Mouse (Mus musculus): Measurements from ENCODE around the gene Olfr1381.
"Not testable (repeated sequence)": the region's sequence is repeated elsewhere in the genome, so short reads cannot be mapped to it uniquely, and the experiment has no call there.

DNA sequence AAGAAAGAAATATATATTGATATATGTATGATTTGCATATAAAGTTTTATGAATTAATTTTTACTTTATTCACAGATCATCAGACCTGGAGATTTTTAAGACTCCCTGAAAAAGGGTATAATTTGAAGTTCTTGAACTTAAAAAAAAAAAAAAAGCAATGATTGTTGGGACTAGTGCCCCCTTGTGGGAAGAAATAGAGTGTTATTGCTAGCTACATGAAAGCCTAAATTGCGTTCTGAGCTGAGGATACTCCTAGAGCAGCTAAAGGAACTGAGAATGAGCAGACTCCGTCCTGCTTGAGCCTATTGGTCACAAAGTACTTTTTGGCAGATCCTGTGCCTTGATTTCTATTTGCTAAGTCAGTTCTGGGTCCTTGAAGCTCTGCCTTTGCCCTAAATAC is 31.8 kb downstream of the Olfr1381 start:
- not testable (repeated sequence) for TF ChIP-seq ZC3H11A (IDR thresholded peaks at IDR 0.05; ENCODE audit: borderline replicate concordance, low read depth, low read length); CHD2 (IDR thresholded peaks at IDR 0.05; ENCODE audit: low read depth, low read length)

Measured in ES-E14 (cell line).